Mouse (Mus musculus) megakaryocyte, adult 5-6 weeks (primary cell): ENCODE data around the gene Bag2. TPM values are rescaled to one million over a fixed set of nuclear protein-coding genes. Genes with fewer than 3 reads are reported as not detected.
"Not testable (repeated sequence)": the region's sequence is repeated elsewhere in the genome, so short reads cannot be mapped to it uniquely, and the experiment has no call there.

Experiments
- ATAC-seq: 2 replicates; pipeline ENCODE4 v1.8.0; 2016; ENCODE audit warnings: mild to moderate bottlenecking, inconsistent platforms; ENCODE audit not compliant: poor library complexity, severe bottlenecking
- total RNA-seq, 2 experiments: library from RNA; stranded (forward) in 1 of 2; stranded (reverse) in 1 of 2; fragments of 153-499, 151-499 nt in 1 of 2; fragments of 221-1000, 200-1000 nt in 1 of 2; gene quantifications; 2 replicates each; pipeline versions ENCODE4 v1.2.3 to v1.2.4; 2015 to 2017

Gene Bag2
- total RNA-seq, 2 experiments from 2014 or later, result 0.49 to 1.3 TPM

GRCm38 (mm10) chr1:33751283-33751682, 6.3 kb downstream of the Bag2 start:
- ATAC-seq, result no peak

- not testable (repeated sequence) for ATAC-seq
These were observed 7.9 kb downstream of the Bag2 start for GRCm38 (mm10) chr1:33749709-33750108.

GRCm38 (mm10) chr1:33749109-33749508, 8.5 kb downstream of the Bag2 start:
- no peak for ATAC-seq

GRCm38 (mm10) chr1:33745901-33746300, 11.7 kb downstream of the Bag2 start:
- no peak for ATAC-seq

- not testable (repeated sequence) for ATAC-seq
These were observed 12.8 kb downstream of the Bag2 start for GRCm38 (mm10) chr1:33744815-33745214.

- ATAC-seq, result 0 out of 2 replicates have a peak, but pooled peaks have one; percentile 19
These were observed 14.7 kb downstream of the Bag2 start for GRCm38 (mm10) chr1:33742903-33743302.

GRCm38 (mm10) chr1:33739302-33739701, 18.3 kb downstream of the Bag2 start:
- ATAC-seq, result peak; percentile 73

GRCm38 (mm10) chr1:33738681-33739278, 18.8 kb downstream of the Bag2 start:
- ATAC-seq, result peak; percentile 81

GRCm38 (mm10) chr1:33738281-33738680, 19.3 kb downstream of the Bag2 start:
- peak; percentile 50 for ATAC-seq

GRCm38 (mm10) chr1:33734001-33734685, 23.5 kb downstream of the Bag2 start:
- ATAC-seq, result no peak

- peak; percentile 25; the same call in 1 of the 2 replicates for ATAC-seq
These were observed 24.6 kb downstream of the Bag2 start for GRCm38 (mm10) chr1:33733044-33733443.

GRCm38 (mm10) chr1:33725086-33725485, 32.5 kb downstream of the Bag2 start:
- no peak for ATAC-seq

GRCm38 (mm10) chr1:33724516-33724915, 33.1 kb downstream of the Bag2 start:
- ATAC-seq, result no peak

GRCm38 (mm10) chr1:33721020-33721419, 36.6 kb downstream of the Bag2 start:
- no peak for ATAC-seq

- no peak for ATAC-seq
These were observed 37.4 kb downstream of the Bag2 start for GRCm38 (mm10) chr1:33720231-33720630.

GRCm38 (mm10) chr1:33719733-33720225, 37.8 kb downstream of the Bag2 start, which contains the start of gene Rab23:
TSS of gene Rab23 (plus strand) at chr1:33719887.
- peak; percentile 91 for ATAC-seq

GRCm38 (mm10) chr1:33717636-33718035, 40.0 kb downstream of the Bag2 start:
- no peak for ATAC-seq

GRCm38 (mm10) chr1:33714796-33715195, 42.8 kb downstream of the Bag2 start:
- ATAC-seq, result no peak

- ATAC-seq, result no peak
These were observed 45.6 kb downstream of the Bag2 start for GRCm38 (mm10) chr1:33712026-33712425.

- no peak for ATAC-seq
These were observed 48.0 kb downstream of the Bag2 start for GRCm38 (mm10) chr1:33709615-33710014.

- ATAC-seq, result no peak
These were observed 56.4 kb downstream of the Bag2 start for GRCm38 (mm10) chr1:33701244-33701643.

GRCm38 (mm10) chr1:33696016-33696415, 61.6 kb downstream of the Bag2 start:
- no peak for ATAC-seq
